Mouse (Mus musculus): ENCODE data around the gene Jun.

GRCm38 (mm10) chr4:95008175-95009057 lies 43.6 kb downstream of the Jun start:
- TF ChIP-seq UBTF (IDR thresholded peaks at IDR 0.05; ENCODE audit: borderline replicate concordance, insufficient read depth, low read depth, low read length): no peak
- TF ChIP-seq CTCF (IDR thresholded peaks at IDR 0.05 in 2 of 3, conservative IDR thresholded peaks at IDR 0.05 in 1 of 3; ENCODE audit: control insufficient read depth in 1 of 3, insufficient read depth in 1 of 3, low read depth in 2 of 3, low read length in 3 of 3, poor library complexity in 1 of 3, severe bottlenecking in 1 of 3): peak; percentile 84 to 94 (median 92)
- no peak for TF ChIP-seq NELFE (IDR thresholded peaks at IDR 0.05; ENCODE audit: low read depth, low read length)
- TF ChIP-seq NRF1 (IDR thresholded peaks at IDR 0.05; ENCODE audit: insufficient read depth, low read depth, low read length, poor library complexity, severe bottlenecking): no peak
- TF ChIP-seq TAL1 (IDR thresholded peaks at IDR 0.05; ENCODE audit: low read length): no peak
- no peak for TF ChIP-seq JUND (IDR thresholded peaks at IDR 0.05; ENCODE audit: low read depth, low read length)
- TF ChIP-seq USF2 (IDR thresholded peaks at IDR 0.05; ENCODE audit: borderline replicate concordance in 1 of 2, insufficient read depth in 1 of 2, low read depth in 1 of 2, low read length in 2 of 2): no peak
- no peak for TF ChIP-seq CHD2 (IDR thresholded peaks at IDR 0.05; ENCODE audit: low read length)
- no peak for TF ChIP-seq POLR2A (IDR thresholded peaks at IDR 0.05; ENCODE audit: control insufficient read depth in 1 of 2, insufficient read depth in 1 of 2, low read depth in 1 of 2, low read length in 2 of 2, poor library complexity in 1 of 2)
- no peak for TF ChIP-seq ETS1 (IDR thresholded peaks at IDR 0.05; ENCODE audit: low read depth, low read length)
- no peak for TF ChIP-seq ZKSCAN1 (IDR thresholded peaks at IDR 0.05; ENCODE audit: low read depth, low read length)
- TF ChIP-seq MAFK (IDR thresholded peaks at IDR 0.05; ENCODE audit: borderline replicate concordance, low read depth, low read length): no peak
- no peak for TF ChIP-seq E2F4 (IDR thresholded peaks at IDR 0.05; ENCODE audit: borderline replicate concordance, low read depth, low read length)
- peak; percentile 98 for TF ChIP-seq ZC3H11A (IDR thresholded peaks at IDR 0.05; ENCODE audit: low read depth, low read length)

All from MEL (cell line).